Comparison of ENCODE assay signal across 11 mouse cellular contexts in genomic region chr4:155245770-155246492, GRCm38 (mm10). TPM values are rescaled to one million over a fixed set of nuclear protein-coding genes. Genes with fewer than 3 reads are reported as not detected.
DNase-seq lines count a peak whose midpoint lies in the region; ATAC-seq and TF ChIP-seq lines count a peak whose summit lies in the region.
"Had no signal": no experiment of that assay in that cellular context is flagged by ENCODE, and none has a peak within 500 bp of the region (broad histone marks: within the 10 kb centered on the region; RNA-seq: fewer than 3 reads in every experiment).

No protein-coding gene starts in this region.

- peak overlapping the region; percentile 24; the same call in 1 of the 2 replicates for H3K9ac ChIP-seq in hindbrain, postnatal 0 days (replicated peaks; ENCODE audit: low read length)
- no peak overlapping the region for H3K9ac ChIP-seq in hindbrain, embryonic 13.5 days
- H3K9ac ChIP-seq in kidney, embryonic 15.5 days = no peak overlapping the region
- H3K9ac ChIP-seq in midbrain, embryonic 11.5 days (ENCODE audit: low read length) = no peak overlapping the region

- H3K27me3 ChIP-seq in hindbrain, postnatal 0 days (ENCODE audit: insufficient read depth, low read length) = no peaks in the 10 kb centered on the region
- H3K27me3 ChIP-seq in hindbrain, embryonic 13.5 days = no peaks in the 10 kb centered on the region
- 0 out of 2 replicates have a peak, but pooled peaks cover 3% of the 10 kb centered on the region for H3K27me3 ChIP-seq in kidney, embryonic 15.5 days
- H3K27me3 ChIP-seq in midbrain, embryonic 11.5 days (ENCODE audit: control insufficient read depth, insufficient read depth, low read length) = no peaks in the 10 kb centered on the region

- ATAC-seq in hindbrain, postnatal 0 days = no peak
- ATAC-seq in hindbrain, embryonic 13.5 days (ENCODE audit: low FRiP score) = no peak
- ATAC-seq in kidney, embryonic 15.5 days (replicated peaks; ENCODE audit: low FRiP score) = no peak
- ATAC-seq in midbrain, embryonic 11.5 days (ENCODE audit: low FRiP score) = no peak
- ATAC-seq: midbrain, embryonic 16.5 days had no signal

- TF ChIP-seq CTCF in hindbrain, postnatal 0 days (IDR thresholded peaks at IDR 0.05; ENCODE audit: low read depth) = no peak

- H3K36me3 ChIP-seq in hindbrain, postnatal 0 days (ENCODE audit: insufficient read depth, low read length) = no peaks in the 10 kb centered on the region
- H3K36me3 ChIP-seq in hindbrain, embryonic 13.5 days = no peaks in the 10 kb centered on the region
- H3K36me3 ChIP-seq in kidney, embryonic 15.5 days = no peaks in the 10 kb centered on the region
- H3K36me3 ChIP-seq in midbrain, embryonic 11.5 days (ENCODE audit: control insufficient read depth, insufficient read depth, low read length) = no peaks in the 10 kb centered on the region

- peak; percentile 46 for DNase-seq in cerebellum, adult 11-12 months
- no peak for DNase-seq in cerebellum, postnatal 36 days
- DNase-seq in hindbrain, postnatal 0 days (ENCODE audit: low spot score) = no peak
- DNase-seq in 3T3-L1 (ENCODE audit: low read depth, low spot score) = peak; percentile 49
- no peak for DNase-seq in thymus, postnatal 10 days (ENCODE audit: low spot score in 2 of 2)
- DNase-seq in midbrain, embryonic 11.5 days (ENCODE audit: low spot score, missing footprints) = no peak
- DNase-seq: adrenal gland, adult 2 months; heart, postnatal 36 days had no signal

- H3K27ac ChIP-seq in hindbrain, postnatal 0 days = peak overlapping the region; percentile 58; the same call in 1 of the 2 replicates
- H3K27ac ChIP-seq in hindbrain, embryonic 13.5 days = no peak overlapping the region
- H3K27ac ChIP-seq in kidney, embryonic 15.5 days = peak overlapping the region; percentile 19
- no peak overlapping the region for H3K27ac ChIP-seq in midbrain, embryonic 11.5 days (ENCODE audit: low read depth, low read length)

- H3K9me3 ChIP-seq in hindbrain, postnatal 0 days (ENCODE audit: low read length) = no peaks in the 10 kb centered on the region
- no peaks in the 10 kb centered on the region for H3K9me3 ChIP-seq in hindbrain, embryonic 13.5 days
- H3K9me3 ChIP-seq in kidney, embryonic 15.5 days (replicated peaks) = no peaks in the 10 kb centered on the region
- no peaks in the 10 kb centered on the region; the same call in 1 of the 2 replicates for H3K9me3 ChIP-seq in midbrain, embryonic 11.5 days (ENCODE audit: control insufficient read depth, low read length)

- H3K4me1 ChIP-seq in hindbrain, postnatal 0 days (ENCODE audit: insufficient read depth, low read length) = 0 out of 2 replicates have a peak, but pooled peaks cover 6% of the 10 kb centered on the region
- H3K4me1 ChIP-seq in hindbrain, embryonic 13.5 days (replicated peaks) = peaks cover 20% of the 10 kb centered on the region
- H3K4me1 ChIP-seq in kidney, embryonic 15.5 days = peaks cover 41% of the 10 kb centered on the region
- peaks cover 9% of the 10 kb centered on the region for H3K4me1 ChIP-seq in midbrain, embryonic 11.5 days (ENCODE audit: control insufficient read depth, insufficient read depth, low read length)

- H3K4me3 ChIP-seq in hindbrain, postnatal 0 days (ENCODE audit: low read length) = no peak overlapping the region
- H3K4me3 ChIP-seq in hindbrain, embryonic 13.5 days = no peak overlapping the region
- H3K4me3 ChIP-seq in kidney, embryonic 15.5 days (replicated peaks) = no peak overlapping the region
- H3K4me3 ChIP-seq in midbrain, embryonic 11.5 days (ENCODE audit: low read depth, low read length) = no peak overlapping the region

- H3K4me2 ChIP-seq in hindbrain, postnatal 0 days (ENCODE audit: low read depth, low read length) = no peak overlapping the region
- no peak overlapping the region for H3K4me2 ChIP-seq in hindbrain, embryonic 13.5 days
- H3K4me2 ChIP-seq in kidney, embryonic 15.5 days = no peak overlapping the region
- H3K4me2 ChIP-seq in midbrain, embryonic 11.5 days = no peak overlapping the region

- WGBS in hindbrain, postnatal 0 days = 59% methylated on average over 6 of the region's 6 CpGs
- WGBS in hindbrain, embryonic 13.5 days = 68% methylated on average over 6 of the region's 6 CpGs
- WGBS in kidney, embryonic 15.5 days = 56% methylated on average over 6 of the region's 6 CpGs
- WGBS in midbrain, embryonic 11.5 days = 76% methylated on average over 6 of the region's 6 CpGs

RNA-seq across cellular contexts. Expression of gene Faap20, which starts 3.7 kb away (rescaled TPM):
- 51.2 and 61.4 TPM in 2 replicates for total RNA-seq in hindbrain, postnatal 0 days (2014; rRNA removed)
- 60.8 and 62.5 TPM in 2 replicates for polyA plus RNA-seq in hindbrain, postnatal 0 days (2015; fragmentation: Nextera tagmentation; extraction: Ambion mirVana)
- 78.8 and 84.8 TPM in 2 replicates for polyA plus RNA-seq in hindbrain, embryonic 13.5 days (2015; fragmentation: Nextera tagmentation; extraction: Ambion mirVana)
- polyA plus RNA-seq in kidney, embryonic 15.5 days (2015; fragmentation: Nextera tagmentation; extraction: Ambion mirVana) = 66.2 and 68.8 TPM in 2 replicates
- 101 and 110 TPM in 2 replicates for polyA plus RNA-seq in midbrain, embryonic 11.5 days (2014; fragmentation: Nextera tagmentation; extraction: Ambion mirVana)

RNA-seq across cellular contexts. Expression of gene Ski, which starts 23.5 kb away (rescaled TPM):
- total RNA-seq in hindbrain, postnatal 0 days (2014; rRNA removed) = 69.8 and 71.3 TPM in 2 replicates
- 8.8 and 9.5 TPM in 2 replicates for polyA plus RNA-seq in hindbrain, postnatal 0 days (2015; fragmentation: Nextera tagmentation; extraction: Ambion mirVana)
- polyA plus RNA-seq in hindbrain, embryonic 13.5 days (2015; fragmentation: Nextera tagmentation; extraction: Ambion mirVana) = 10.3 and 10.4 TPM in 2 replicates
- polyA plus RNA-seq in kidney, embryonic 15.5 days (2015; fragmentation: Nextera tagmentation; extraction: Ambion mirVana) = 14.7 and 16.9 TPM in 2 replicates
- polyA plus RNA-seq in midbrain, embryonic 11.5 days (2014; fragmentation: Nextera tagmentation; extraction: Ambion mirVana) = 12.7 and 13.6 TPM in 2 replicates

Comparison
In these comparisons a context has a peak if more than half of its experiments do, and no peak if none do; other contexts are left out.
1. DNase-seq: peak in cerebellum, adult 11-12 months (single experiment) and 3T3-L1 (single experiment); none in cerebellum, postnatal 36 days (0 of 2), hindbrain, postnatal 0 days (single experiment), thymus, postnatal 10 days (0 of 2) and midbrain, embryonic 11.5 days (single experiment).
2. H3K27ac ChIP-seq: peak in hindbrain, postnatal 0 days (single experiment) and kidney, embryonic 15.5 days (single experiment); none in hindbrain, embryonic 13.5 days (single experiment) and midbrain, embryonic 11.5 days (single experiment).